Mouse (Mus musculus) embryonic fibroblast, embryonic 13.5 days (primary cell): ENCODE results near the gene Opalin.

Experiments
- CTCF ChIP-seq: IDR thresholded peaks from 2 replicates; pipeline ENCODE4 v1.5.1; 2011; ENCODE audit warnings: mild to moderate bottlenecking, control low read depth, low read length, moderate library complexity, borderline replicate concordance; ENCODE audit not compliant: insufficient read depth
- POLR2A ChIP-seq: IDR thresholded peaks from 2 replicates; pipeline ENCODE4 v1.6.1; 2011; ENCODE audit warnings: low read depth, mild to moderate bottlenecking, control low read depth, low read length, moderate library complexity

DNA sequence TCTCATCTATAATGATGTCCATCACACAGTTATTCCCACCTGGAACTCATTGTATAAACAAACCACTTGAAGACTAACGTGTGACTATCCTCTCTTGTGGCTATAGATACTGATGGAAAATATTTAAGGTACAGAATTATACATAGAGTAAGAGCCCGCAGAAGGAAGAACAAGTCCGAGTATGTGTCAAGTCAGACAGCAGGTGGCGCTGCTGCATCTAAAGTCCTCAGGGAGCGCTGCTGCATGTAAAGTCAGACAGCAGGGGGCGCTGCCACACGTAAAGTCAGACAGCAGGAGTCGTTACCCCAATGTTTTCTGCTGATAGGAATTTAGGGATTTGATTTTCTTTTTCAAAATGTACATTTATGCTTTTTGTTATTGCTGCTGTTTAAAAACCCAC lies 5.4 kb downstream of the Opalin start:
- TF ChIP-seq CTCF (peak; percentile 100), POLR2A (no peak)
